Mouse (Mus musculus) intestine, postnatal 0 days (tissue): ENCODE measurements around the gene Setd7. TPM values are rescaled to one million over a fixed set of nuclear protein-coding genes. Genes with fewer than 3 reads are reported as not detected.

Experiments used
- ATAC-seq: fragments of 200-750 bp; cut with Nextera tagmentation; 2 replicates; pipeline ENCODE4 v1.8.0; 2017; ENCODE audit warnings: mild to moderate bottlenecking, moderate TSS enrichment, moderate library complexity
- H3K27ac ChIP-seq: fragments of 300-500 bp; sonication (generic); 2 replicates; pipeline ENCODE4 v1.5.1; 2014; ENCODE audit warnings: mild to moderate bottlenecking, low read depth, low read length, moderate library complexity
- H3K27me3 ChIP-seq: fragments of 300-500 bp; sonication (generic); replicated peaks from 2 replicates; pipeline ENCODE4 v1.6.1; 2014; ENCODE audit warnings: low read length, mixed read lengths; ENCODE audit not compliant: control insufficient read depth, insufficient read depth
- H3K36me3 ChIP-seq: fragments of 300-500 bp; sonication (generic); 2 replicates; pipeline ENCODE4 v1.6.1; 2014; ENCODE audit warnings: mild to moderate bottlenecking, moderate library complexity; ENCODE audit not compliant: control insufficient read depth, insufficient read depth
- H3K4me1 ChIP-seq: fragments of 300-500 bp; sonication (generic); replicated peaks from 2 replicates; pipeline ENCODE4 v1.6.1; 2014; ENCODE audit warnings: antibody characterized with exemption, low read length, mixed read lengths; ENCODE audit not compliant: control insufficient read depth, insufficient read depth
- H3K4me2 ChIP-seq: fragments of 300-500 bp; sonication (generic); replicated peaks from 2 replicates; pipeline ENCODE4 v1.6.1; 2014; ENCODE audit warnings: low read depth, mild to moderate bottlenecking, moderate library complexity
- H3K4me3 ChIP-seq: fragments of 300-500 bp; sonication (generic); 2 replicates; pipeline ENCODE4 v1.5.1; 2014; ENCODE audit warnings: low read depth, low read length
- H3K9ac ChIP-seq: fragments of 300-500 bp; sonication (generic); 2 replicates; pipeline ENCODE4 v1.6.1; 2014; ENCODE audit warnings: mild to moderate bottlenecking, low read depth, low read length
- H3K9me3 ChIP-seq: fragments of 300-500 bp; sonication (generic); 2 replicates; pipeline ENCODE4 v1.6.1; 2016; ENCODE audit warnings: mixed run types; ENCODE audit not compliant: control insufficient read depth
- CTCF ChIP-seq: sonication (generic); IDR thresholded peaks from 2 replicates; pipeline ENCODE4 v1.5.1; 2016; ENCODE audit warnings: low read depth, mild to moderate bottlenecking, control low read depth, antibody characterized with exemption, moderate library complexity
- WGBS: fragments of 180-500 bp; shearing (Covaris S2); extraction: QIAGEN DNeasy Blood & Tissue Kit; methylation state at CpG from one replicate; pipeline ENCODE4 v1.1.7; 2014; 5-methylcytosine and 5-hydroxymethylcytosine counted together
- polyA plus RNA-seq: library from polyadenylated mRNA; unstranded; fragments of >200 nt; fragmentation: Nextera tagmentation; extraction: Ambion mirVana; gene quantifications from 2 replicates; pipeline ENCODE4 v1.2.1, GENCODE M21; 2015

Setd7 gene
- polyA plus RNA-seq, 1 experiment from 2014 or later, result 1.6 TPM

GRCm38 (mm10) chr3:51521262-51521661, 39.4 kb downstream of the Setd7 start:
- Histone ChIP-seq H3K4me3 (no peak overlapping the region), H3K27me3 (no peaks in the 10 kb centered on the region), H3K9me3 (no peaks in the 10 kb centered on the region), H3K4me1 (no peaks in the 10 kb centered on the region; the same call in 1 of the 2 replicates), H3K27ac (no peak overlapping the region), H3K4me2 (no peak overlapping the region), H3K9ac (no peak overlapping the region), H3K36me3 (peaks cover 49% of the 10 kb centered on the region)
- no peak for TF ChIP-seq CTCF
- ATAC-seq, result no peak
- WGBS, result 91% methylated on average over 14 of the region's 14 CpGs

GRCm38 (mm10) chr3:51518763-51519121, 41.9 kb downstream of the Setd7 start:
- Histone ChIP-seq H3K36me3 (peaks cover 26% of the 10 kb centered on the region; the same call in 1 of the 2 replicates), H3K27ac (peak overlapping the region; percentile 95), H3K4me2 (peak overlapping the region; percentile 44), H3K9ac (peak overlapping the region; percentile 4; the same call in 1 of the 2 replicates), H3K4me3 (0 out of 2 replicates have a peak overlapping the region, but pooled peaks have one; percentile 7), H3K9me3 (no peaks in the 10 kb centered on the region), H3K4me1 (no peaks in the 10 kb centered on the region; the same call in 1 of the 2 replicates), H3K27me3 (no peaks in the 10 kb centered on the region)
- no peak for TF ChIP-seq CTCF
- peak; percentile 64 for ATAC-seq
- WGBS, result 33% methylated on average over 8 of the region's 8 CpGs

GRCm38 (mm10) chr3:51517878-51518762, 42.6 kb downstream of the Setd7 start:
- Histone ChIP-seq H3K4me3 (0 out of 2 replicates have a peak overlapping the region, but pooled peaks have one; percentile 7), H3K27me3 (no peaks in the 10 kb centered on the region), H3K36me3 (peaks cover 20% of the 10 kb centered on the region; the same call in 1 of the 2 replicates), H3K4me1 (no peaks in the 10 kb centered on the region; the same call in 1 of the 2 replicates), H3K9ac (peak overlapping the region; percentile 31; the same call in 1 of the 2 replicates), H3K27ac (peak overlapping the region; percentile 95), H3K4me2 (peak overlapping the region; percentile 44), H3K9me3 (no peaks in the 10 kb centered on the region)
- WGBS, result 36% methylated on average over 12 of the region's 12 CpGs
- ATAC-seq, result peak; percentile 82
- no peak for TF ChIP-seq CTCF

- H3K36me3 ChIP-seq, result peaks cover 15% of the 10 kb centered on the region; the same call in 1 of the 2 replicates
- 44% methylated on average over 4 of the region's 4 CpGs for WGBS
- H3K4me3 ChIP-seq, result no peak overlapping the region
- peak; percentile 89 for ATAC-seq
- TF ChIP-seq CTCF, result no peak
- H3K4me2 ChIP-seq, result no peak overlapping the region
- H3K4me1 ChIP-seq, result no peaks in the 10 kb centered on the region; the same call in 1 of the 2 replicates
- peak overlapping the region; percentile 95 for H3K27ac ChIP-seq
- H3K9me3 ChIP-seq, result no peaks in the 10 kb centered on the region
- 0 out of 2 replicates have a peak overlapping the region, but pooled peaks have one; percentile 31 for H3K9ac ChIP-seq
- no peaks in the 10 kb centered on the region for H3K27me3 ChIP-seq
These were observed 43.2 kb downstream of the Setd7 start for GRCm38 (mm10) chr3:51517467-51517866.

- no peak for ATAC-seq
- Histone ChIP-seq H3K27me3 (no peaks in the 10 kb centered on the region), H3K36me3 (no peaks in the 10 kb centered on the region), H3K27ac (no peak overlapping the region), H3K4me1 (no peaks in the 10 kb centered on the region), H3K9ac (no peak overlapping the region), H3K4me2 (no peak overlapping the region), H3K4me3 (no peak overlapping the region), H3K9me3 (no peaks in the 10 kb centered on the region)
- 94% methylated on average over 5 of the region's 5 CpGs for WGBS
- TF ChIP-seq CTCF, result no peak
These were observed 48.7 kb downstream of the Setd7 start for GRCm38 (mm10) chr3:51511983-51512382.

- Histone ChIP-seq H3K4me1 (no peaks in the 10 kb centered on the region), H3K27ac (no peak overlapping the region), H3K4me3 (peak overlapping the region; percentile 21; the same call in 1 of the 2 replicates), H3K36me3 (no peaks in the 10 kb centered on the region), H3K27me3 (no peaks in the 10 kb centered on the region), H3K4me2 (peak overlapping the region; percentile 57), H3K9me3 (no peaks in the 10 kb centered on the region), H3K9ac (no peak overlapping the region)
- WGBS, result 21% methylated on average over 8 of the region's 8 CpGs
- TF ChIP-seq CTCF, result peak; percentile 96
- peak; percentile 72 for ATAC-seq
These were observed 49.8 kb downstream of the Setd7 start for GRCm38 (mm10) chr3:51510903-51511302.
